Mouse (Mus musculus) embryonic facial prominence, embryonic 12.5 days (tissue): ENCODE measurements at regions not wholly inside any gene's neighbourhood (a gene's known extent, or its start where the extent isn't known, plus 50 kb on each side); places are given as distances from the start of the nearest gene placed in this dataset.

Experiments
- ATAC-seq: fragments of 200-750 bp; cut with Nextera tagmentation; 2 replicates; pipeline ENCODE4 v1.8.0; 2017; ENCODE audit not compliant: insufficient number of reproducible peaks, insufficient read depth, low FRiP score, low TSS enrichment
- H3K27ac ChIP-seq: fragments of 300-500 bp; sonication (generic); 2 replicates; pipeline ENCODE4 v1.5.1; 2016; ENCODE audit warnings: mild to moderate bottlenecking
- H3K27me3 ChIP-seq: fragments of 300-500 bp; sonication (generic); 2 replicates; pipeline ENCODE4 v1.6.1; 2016; ENCODE audit warnings: mild to moderate bottlenecking, moderate library complexity
- H3K36me3 ChIP-seq: fragments of 300-500 bp; sonication (generic); 2 replicates; pipeline ENCODE4 v1.6.1; 2016; ENCODE audit warnings: mild to moderate bottlenecking
- H3K4me1 ChIP-seq: fragments of 300-500 bp; sonication (generic); 2 replicates; pipeline ENCODE4 v1.6.1; 2016
- H3K4me2 ChIP-seq: fragments of 300-500 bp; sonication (generic); replicated peaks from 2 replicates; pipeline ENCODE4 v1.6.1; 2016; ENCODE audit warnings: mild to moderate bottlenecking, moderate library complexity
- H3K4me3 ChIP-seq: fragments of 300-500 bp; sonication (generic); 2 replicates; pipeline ENCODE4 v1.5.1; 2016; ENCODE audit warnings: mild to moderate bottlenecking
- H3K9ac ChIP-seq: fragments of 300-500 bp; sonication (generic); 2 replicates; pipeline ENCODE4 v1.6.1; 2016; ENCODE audit warnings: mild to moderate bottlenecking, moderate library complexity
- H3K9me3 ChIP-seq: fragments of 300-500 bp; sonication (generic); 2 replicates; pipeline ENCODE4 v1.6.1; 2016; ENCODE audit warnings: mild to moderate bottlenecking, moderate library complexity
- WGBS: fragments of 180-500 bp; shearing (Covaris S2); methylation state at CpG from one replicate; pipeline ENCODE4 v1.1.7; 2016; 5-methylcytosine and 5-hydroxymethylcytosine counted together

DNA sequence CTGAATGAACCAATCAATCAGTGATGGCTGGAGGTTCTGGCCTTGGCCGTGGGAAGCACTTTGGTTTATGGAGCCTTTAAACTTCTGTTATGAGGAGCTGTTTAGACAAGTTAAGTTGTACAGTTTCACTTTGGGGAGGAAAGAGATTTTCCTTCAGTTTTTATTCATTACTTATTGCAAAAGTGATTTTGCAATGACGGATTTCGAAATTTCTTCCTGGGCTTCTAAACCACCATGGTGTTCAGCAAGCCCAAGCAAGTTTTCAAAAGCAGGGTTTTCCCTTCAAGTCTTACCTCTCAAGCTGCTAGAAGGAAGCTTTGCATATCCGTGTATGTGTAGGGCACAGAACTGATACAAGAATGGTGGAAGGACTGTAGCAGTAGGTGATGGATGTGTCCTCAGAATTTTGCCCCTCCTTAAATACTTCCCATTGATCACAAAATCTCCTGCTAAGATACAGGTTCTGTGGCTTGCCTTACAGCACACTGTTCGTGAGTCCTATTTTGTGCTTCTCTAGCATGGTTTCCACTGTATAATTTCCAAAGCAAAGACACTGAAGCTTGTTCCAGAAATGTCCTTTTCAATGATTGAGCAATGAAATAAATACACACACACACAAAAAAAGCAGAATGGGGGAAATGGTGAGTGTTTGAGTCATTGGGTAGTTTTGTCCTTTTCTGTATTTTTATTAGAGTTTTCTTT is 448.6 kb upstream of the Btbd3 start:
- no peak overlapping the region for H3K4me3 ChIP-seq
- WGBS: 76% methylated on average over 5 of the region's 5 CpGs
- no peak for ATAC-seq
- no peaks in the 10 kb centered on the region for H3K4me1 ChIP-seq
- H3K9ac ChIP-seq: no peak overlapping the region
- no peaks in the 10 kb centered on the region for H3K9me3 ChIP-seq
- no peak overlapping the region for H3K27ac ChIP-seq
- H3K36me3 ChIP-seq: no peaks in the 10 kb centered on the region
- H3K27me3 ChIP-seq: no peaks in the 10 kb centered on the region
- H3K4me2 ChIP-seq: no peak overlapping the region

DNA sequence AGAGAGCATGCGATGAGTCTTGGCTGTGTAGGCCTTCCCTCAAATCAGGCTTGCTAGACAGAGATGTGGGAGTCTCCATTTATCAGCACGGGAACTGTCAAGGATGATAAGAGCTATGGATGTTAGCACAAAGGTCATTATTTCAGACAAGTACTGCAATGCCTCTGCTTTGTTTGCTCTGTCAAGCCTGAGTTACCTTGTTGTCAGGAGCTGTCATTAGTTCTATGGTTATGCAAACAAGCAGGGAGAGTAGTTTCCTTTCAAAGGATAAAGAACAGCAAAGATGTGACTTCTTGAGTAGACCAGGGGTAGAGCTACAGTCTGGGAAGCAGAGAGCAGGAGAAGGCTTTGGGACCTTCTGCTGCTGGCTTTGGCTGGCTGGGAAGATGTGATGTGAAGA is 461.5 kb upstream of the Btbd3 start:
- Histone ChIP-seq H3K36me3 (no peaks in the 10 kb centered on the region), H3K9ac (no peak overlapping the region), H3K27ac (no peak overlapping the region), H3K4me1 (no peaks in the 10 kb centered on the region), H3K27me3 (no peaks in the 10 kb centered on the region), H3K9me3 (no peaks in the 10 kb centered on the region), H3K4me2 (no peak overlapping the region), H3K4me3 (no peak overlapping the region)
- ATAC-seq: no peak
- WGBS: 71% methylated on average over 2 of the region's 2 CpGs

DNA sequence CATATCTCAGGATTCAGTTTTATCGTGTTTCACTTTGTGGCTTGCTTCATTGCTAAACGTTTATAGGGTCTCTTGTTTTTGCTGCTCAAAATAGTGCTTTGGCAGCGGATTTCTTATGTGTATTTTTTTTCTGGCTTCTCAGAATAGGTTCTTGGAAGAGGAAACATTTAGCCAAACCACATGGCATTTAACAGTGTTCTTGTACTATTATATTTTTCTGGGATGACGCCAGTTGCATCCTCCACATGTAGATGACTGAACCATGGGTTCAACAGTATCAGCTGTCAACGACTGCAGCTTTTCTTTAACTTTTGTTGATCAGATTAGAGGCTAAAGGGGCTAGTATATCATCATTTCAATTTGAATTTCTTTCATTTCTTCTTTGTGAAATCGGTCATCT is 472.3 kb upstream of the Btbd3 start:
- H3K4me1 ChIP-seq: no peaks in the 10 kb centered on the region
- no peak overlapping the region for H3K4me2 ChIP-seq
- H3K27me3 ChIP-seq: no peaks in the 10 kb centered on the region
- H3K27ac ChIP-seq: no peak overlapping the region
- H3K4me3 ChIP-seq: no peak overlapping the region
- no peak overlapping the region for H3K9ac ChIP-seq
- no peaks in the 10 kb centered on the region for H3K36me3 ChIP-seq
- no peak for ATAC-seq
- WGBS: 82% methylated on average over 6 of the region's 6 CpGs
- H3K9me3 ChIP-seq: no peaks in the 10 kb centered on the region

DNA sequence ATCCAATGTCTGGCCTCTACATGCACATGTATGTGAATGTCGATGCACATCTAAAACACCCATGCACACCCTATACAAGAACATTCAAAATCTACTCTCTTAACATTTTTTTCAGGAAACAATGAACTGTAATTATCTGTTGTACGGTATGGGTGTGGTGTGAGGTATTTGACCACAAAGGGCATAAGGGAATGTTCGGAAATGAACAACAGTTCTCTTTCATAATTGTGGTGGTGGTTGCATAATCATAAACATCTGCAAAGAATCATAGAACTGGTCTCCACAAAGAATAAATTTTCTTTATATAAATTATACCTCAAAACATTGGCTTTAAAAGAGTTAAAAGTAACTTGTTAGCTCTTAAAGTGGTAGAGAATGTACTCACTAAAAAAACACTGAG is 478.9 kb upstream of the Btbd3 start:
- Histone ChIP-seq H3K36me3 (no peaks in the 10 kb centered on the region), H3K4me1 (no peaks in the 10 kb centered on the region), H3K9ac (no peak overlapping the region), H3K4me3 (no peak overlapping the region), H3K27me3 (no peaks in the 10 kb centered on the region), H3K4me2 (no peak overlapping the region), H3K9me3 (no peaks in the 10 kb centered on the region), H3K27ac (no peak overlapping the region)
- WGBS: 71% methylated on average over 3 of the region's 3 CpGs
- ATAC-seq: no peak

DNA sequence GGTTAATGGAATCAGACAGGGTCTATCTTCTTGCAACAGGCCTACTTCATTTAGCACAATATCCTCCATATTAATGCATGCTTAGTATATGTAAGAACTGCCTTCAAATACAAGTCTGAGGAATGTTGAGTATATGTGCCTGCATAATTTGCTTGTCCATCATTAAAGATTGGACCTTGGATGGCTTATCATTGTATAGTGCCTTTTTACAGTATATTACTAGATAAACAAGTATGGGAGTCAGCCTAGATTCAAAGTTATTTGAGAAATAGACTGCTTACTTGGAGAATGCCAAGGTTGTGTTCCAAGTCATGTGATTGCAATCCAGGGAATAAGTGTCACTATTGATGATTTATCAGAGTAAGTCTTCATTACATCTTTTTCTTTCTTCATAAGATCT is 491.6 kb upstream of the Btbd3 start:
- Histone ChIP-seq H3K36me3 (no peaks in the 10 kb centered on the region), H3K9ac (no peak overlapping the region), H3K4me3 (no peak overlapping the region), H3K4me1 (no peaks in the 10 kb centered on the region), H3K9me3 (no peaks in the 10 kb centered on the region), H3K4me2 (no peak overlapping the region), H3K27ac (no peak overlapping the region), H3K27me3 (no peaks in the 10 kb centered on the region)
- ATAC-seq: no peak

DNA sequence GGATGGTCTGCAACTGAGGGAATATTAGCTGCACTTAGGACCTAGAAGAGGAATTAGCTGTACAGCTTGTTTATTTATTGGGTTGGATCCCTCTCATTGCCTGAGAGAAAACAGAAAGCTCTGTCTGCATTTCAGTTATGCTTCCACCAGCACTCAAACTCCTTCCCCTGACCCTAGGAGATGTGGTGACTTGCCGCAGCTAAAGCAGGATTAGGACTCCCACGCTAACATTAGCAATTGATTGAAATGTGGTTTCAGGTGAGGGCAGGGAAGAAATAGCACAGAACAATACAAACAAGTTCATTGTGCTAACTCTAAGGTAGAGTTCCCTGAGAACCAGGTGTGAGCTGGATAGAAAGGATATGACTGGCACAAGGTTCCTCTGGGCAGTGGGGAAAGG is 496.9 kb upstream of the Btbd3 start:
- no peak for ATAC-seq
- H3K36me3 ChIP-seq: no peaks in the 10 kb centered on the region
- no peak overlapping the region for H3K27ac ChIP-seq
- no peaks in the 10 kb centered on the region for H3K9me3 ChIP-seq
- 68% methylated on average over 2 of the region's 2 CpGs for WGBS
- H3K9ac ChIP-seq: no peak overlapping the region
- H3K4me1 ChIP-seq: peaks cover 11% of the 10 kb centered on the region
- H3K27me3 ChIP-seq: no peaks in the 10 kb centered on the region
- no peak overlapping the region for H3K4me2 ChIP-seq
- H3K4me3 ChIP-seq: no peak overlapping the region

DNA sequence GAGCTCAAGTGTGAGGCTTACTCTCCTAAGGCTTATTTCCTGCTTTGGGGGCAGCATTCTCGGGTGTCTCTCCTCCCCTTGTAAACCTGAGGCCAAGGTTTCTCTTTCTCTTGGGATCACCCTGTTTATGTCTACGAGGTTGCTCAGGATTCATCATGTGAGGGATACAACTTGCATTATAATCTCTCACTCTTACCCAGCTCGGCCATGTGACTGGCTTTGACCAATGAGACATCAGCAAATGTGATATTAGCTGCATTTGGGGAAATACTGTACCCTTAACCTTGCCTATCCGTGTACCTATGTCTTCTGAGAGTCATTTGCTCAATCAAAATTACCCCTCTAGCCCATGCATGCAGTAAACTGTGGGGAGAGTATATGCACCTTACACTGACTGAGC is 498.0 kb upstream of the Btbd3 start:
- 68% methylated on average over 4 of the region's 4 CpGs for WGBS

DNA sequence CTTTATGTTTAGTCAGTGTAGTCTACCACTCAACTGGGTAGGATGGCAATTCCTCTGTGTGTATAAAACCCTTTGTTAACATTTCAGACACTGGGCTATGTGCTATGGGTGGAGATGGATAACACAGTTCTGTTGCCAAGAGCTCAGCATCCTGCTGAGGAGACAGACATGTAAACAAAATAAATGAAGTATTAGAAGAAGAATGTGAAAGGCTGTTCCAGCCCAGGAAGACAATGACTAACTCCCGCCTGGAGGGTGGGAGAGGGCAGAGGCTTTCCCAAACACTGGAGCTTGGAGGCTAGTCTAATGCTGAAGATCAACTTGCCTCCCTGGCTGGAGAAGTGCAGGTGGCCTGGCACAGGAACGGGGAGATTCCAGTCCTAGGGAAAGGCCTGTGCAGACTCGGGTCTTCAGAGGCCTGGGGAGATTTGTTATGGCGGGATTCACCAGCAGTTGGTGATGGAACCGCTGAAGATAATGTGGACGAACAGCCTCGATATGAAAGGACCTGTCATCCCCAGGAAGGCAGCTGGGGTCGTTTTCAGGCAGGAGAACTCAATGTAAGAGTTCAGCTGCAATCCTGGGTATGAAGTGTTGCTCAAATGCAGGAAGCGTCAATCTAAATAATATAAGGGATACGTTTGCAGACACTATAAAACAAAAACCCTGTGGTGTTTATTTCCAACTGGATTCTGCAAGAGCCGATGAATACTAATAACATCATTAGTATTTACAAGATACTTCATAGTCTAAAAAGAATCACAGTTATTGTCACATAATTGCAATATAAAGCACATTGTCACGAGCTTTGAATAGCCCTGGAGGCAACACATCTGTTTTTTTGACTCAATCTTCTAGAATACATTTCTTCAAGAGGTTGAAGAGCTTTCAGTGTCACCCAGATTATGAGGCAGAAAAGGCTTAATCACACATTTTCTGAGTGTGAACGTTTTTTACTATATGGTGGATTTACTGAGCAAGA is 498.8 kb upstream of the Btbd3 start:
- H3K9me3 ChIP-seq: no peaks in the 10 kb centered on the region
- no peak overlapping the region for H3K4me3 ChIP-seq
- H3K36me3 ChIP-seq: no peaks in the 10 kb centered on the region
- no peak for ATAC-seq
- no peak overlapping the region for H3K27ac ChIP-seq
- H3K4me1 ChIP-seq: peaks cover 11% of the 10 kb centered on the region
- H3K4me2 ChIP-seq: no peak overlapping the region
- WGBS: 50% methylated on average over 13 of the region's 13 CpGs
- H3K9ac ChIP-seq: no peak overlapping the region
- H3K27me3 ChIP-seq: no peaks in the 10 kb centered on the region

More for the DNA sequence above, 498.0 kb upstream of the Btbd3 start:
- Histone ChIP-seq H3K27ac (no peak overlapping the region), H3K4me1 (peaks cover 11% of the 10 kb centered on the region), H3K36me3 (no peaks in the 10 kb centered on the region), H3K27me3 (no peaks in the 10 kb centered on the region), H3K9me3 (no peaks in the 10 kb centered on the region), H3K4me3 (no peak overlapping the region), H3K4me2 (no peak overlapping the region), H3K9ac (no peak overlapping the region)
- ATAC-seq: no peak

DNA sequence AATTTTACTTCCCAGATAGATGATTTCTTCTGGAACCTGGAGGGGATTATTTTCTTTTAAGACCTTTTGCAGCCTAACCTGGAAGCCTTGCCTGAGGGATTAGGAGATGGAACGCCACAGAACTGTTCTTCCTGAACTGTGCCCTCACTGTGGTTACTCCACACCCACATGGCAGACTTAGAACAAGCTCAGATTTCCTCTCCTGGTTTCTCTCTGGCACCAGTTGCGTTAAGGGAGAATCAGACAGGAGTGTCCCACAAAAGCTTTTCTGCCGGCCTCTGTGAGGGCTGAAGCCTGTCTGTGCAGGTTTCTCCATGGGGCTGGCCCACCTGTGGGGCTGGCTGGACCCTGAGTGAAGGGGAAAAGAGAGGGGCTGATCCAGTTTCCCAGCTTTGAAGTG is 500.1 kb upstream of the Btbd3 start:
- WGBS: 0% methylated on average over 3 of the region's 3 CpGs
- Histone ChIP-seq H3K27me3 (no peaks in the 10 kb centered on the region), H3K9ac (no peak overlapping the region), H3K9me3 (no peaks in the 10 kb centered on the region), H3K36me3 (no peaks in the 10 kb centered on the region), H3K4me3 (no peak overlapping the region), H3K27ac (0 out of 2 replicates have a peak overlapping the region, but pooled peaks have one; percentile 0), H3K4me1 (peaks cover 11% of the 10 kb centered on the region), H3K4me2 (0 out of 2 replicates have a peak overlapping the region, but pooled peaks have one; percentile 5)
- ATAC-seq: 0 out of 2 replicates have a peak, but pooled peaks have one; percentile 22

DNA sequence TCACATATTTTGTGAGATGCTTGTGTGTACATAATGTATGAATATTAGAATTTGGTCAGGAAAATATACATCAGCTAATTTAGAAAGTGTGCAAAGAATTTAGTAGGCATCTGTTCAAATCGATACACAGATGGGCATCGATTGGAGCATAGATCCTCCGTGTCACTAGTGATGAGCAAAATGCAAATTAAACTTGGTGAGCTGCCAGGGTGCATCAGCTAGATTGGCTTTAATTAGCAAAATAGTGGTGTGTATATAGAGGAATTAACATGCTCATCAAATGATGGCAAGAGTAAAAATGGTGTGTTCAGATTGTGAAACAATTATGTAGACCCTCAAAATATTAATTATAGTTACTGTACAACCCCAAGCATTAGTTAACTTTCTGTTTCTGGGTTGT is 501.9 kb upstream of the Btbd3 start:
- Histone ChIP-seq H3K9me3 (no peaks in the 10 kb centered on the region), H3K4me3 (no peak overlapping the region), H3K27me3 (no peaks in the 10 kb centered on the region), H3K4me1 (peaks cover 11% of the 10 kb centered on the region), H3K4me2 (no peak overlapping the region), H3K9ac (no peak overlapping the region), H3K36me3 (no peaks in the 10 kb centered on the region), H3K27ac (no peak overlapping the region)
- ATAC-seq: no peak
- WGBS: 94% methylated on average over 3 of the region's 3 CpGs

DNA sequence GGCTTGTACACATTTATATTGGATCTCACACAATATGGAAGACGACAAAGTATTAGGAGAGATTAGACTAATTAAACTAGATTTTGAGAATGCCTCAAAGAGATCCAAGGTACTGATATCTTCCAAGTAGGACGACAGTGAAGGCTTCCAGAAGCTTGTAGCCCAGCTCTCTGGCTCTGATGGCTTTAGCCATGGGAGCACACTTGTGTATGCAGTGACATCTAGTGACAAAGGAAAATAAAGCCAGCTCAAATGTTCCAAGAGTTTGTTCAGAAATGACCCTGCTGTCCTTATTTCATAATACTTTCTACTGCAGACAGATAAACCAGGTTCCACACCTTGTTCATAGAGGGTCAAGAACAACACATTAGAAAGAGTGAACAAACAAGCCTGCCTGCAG is 524.0 kb upstream of the Btbd3 start:
- WGBS: 12% methylated on average over 2 of the region's 2 CpGs
- Histone ChIP-seq H3K4me3 (no peak overlapping the region), H3K4me1 (peaks cover 2% of the 10 kb centered on the region; the same call in 1 of the 2 replicates), H3K9me3 (no peaks in the 10 kb centered on the region), H3K9ac (no peak overlapping the region), H3K4me2 (no peak overlapping the region), H3K27ac (no peak overlapping the region), H3K27me3 (no peaks in the 10 kb centered on the region), H3K36me3 (no peaks in the 10 kb centered on the region)
- ATAC-seq: no peak

DNA sequence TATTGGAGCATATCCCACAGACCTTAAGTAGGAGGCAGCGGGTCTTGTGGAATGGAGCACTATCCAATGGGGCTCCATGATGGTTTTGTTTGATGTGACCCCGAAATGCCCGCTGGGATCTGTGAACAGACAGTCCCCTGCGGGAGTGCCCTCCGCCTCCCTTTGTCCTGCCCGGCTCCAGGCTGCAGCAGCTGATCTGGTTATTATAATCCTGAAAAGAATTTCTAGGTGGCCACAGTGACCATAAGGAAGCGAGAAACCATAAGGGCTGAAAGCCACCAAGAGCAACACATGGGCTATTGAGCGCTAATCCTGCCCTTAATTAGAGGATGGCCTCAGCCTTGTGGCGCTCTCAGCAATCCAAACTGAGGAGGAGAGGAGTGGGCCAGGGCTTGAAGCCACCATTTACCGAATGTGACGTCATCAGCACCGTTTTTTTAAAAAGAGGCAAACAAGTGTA is 525.9 kb upstream of the Btbd3 start:
- H3K9ac ChIP-seq: no peak overlapping the region
- H3K4me3 ChIP-seq: no peak overlapping the region
- no peak overlapping the region for H3K4me2 ChIP-seq
- no peaks in the 10 kb centered on the region for H3K36me3 ChIP-seq
- H3K4me1 ChIP-seq: peaks cover 2% of the 10 kb centered on the region; the same call in 1 of the 2 replicates
- no peaks in the 10 kb centered on the region for H3K27me3 ChIP-seq
- ATAC-seq: no peak
- H3K27ac ChIP-seq: no peak overlapping the region
- WGBS: 69% methylated on average over 12 of the region's 12 CpGs
- H3K9me3 ChIP-seq: no peaks in the 10 kb centered on the region
